26 mouse cellular contexts compared by ENCODE assay signal in the genomic region with DNA sequence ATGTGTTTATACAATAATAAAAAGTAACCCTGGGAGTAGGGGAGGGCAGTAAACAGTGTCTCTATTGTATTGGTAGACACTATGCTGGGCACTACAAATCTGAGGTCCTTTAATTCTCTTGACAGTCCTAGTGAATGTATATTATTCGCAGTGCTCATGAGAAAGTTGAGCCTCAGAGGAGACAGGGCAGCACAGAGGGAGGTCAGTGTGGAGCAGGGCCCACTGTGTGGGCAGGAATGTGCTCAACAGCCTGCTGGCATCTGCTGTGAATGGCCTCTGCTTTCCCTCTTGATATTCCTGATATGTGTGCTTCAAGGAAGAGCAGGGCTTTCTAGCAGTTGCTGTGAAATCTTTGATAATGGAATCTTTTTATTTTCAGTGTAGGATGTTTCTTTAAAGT. TPM values are rescaled to one million over a fixed set of nuclear protein-coding genes. Genes with fewer than 3 reads are reported as not detected.
DNase-seq lines count a peak whose midpoint lies in the region; ATAC-seq lines count a peak whose summit lies in the region.
"Had no signal": no experiment of that assay in that cellular context is flagged by ENCODE, and none has a peak within 500 bp of the region (broad histone marks: within the 10 kb centered on the region; RNA-seq: fewer than 3 reads in every experiment).

No protein-coding gene starts in this region.

- no peak overlapping the region for H3K4me2 ChIP-seq in hindbrain, embryonic 16.5 days (ENCODE audit: low read length)
- no peak overlapping the region for H3K4me2 ChIP-seq in neural tube, embryonic 11.5 days (ENCODE audit: low read depth)
- H3K4me2 ChIP-seq in neural tube, embryonic 15.5 days = no peak overlapping the region
- H3K4me2 ChIP-seq: embryonic facial prominence, embryonic 12.5 days; heart, embryonic 13.5 days; limb, embryonic 13.5 days; liver, embryonic 11.5 days; midbrain, embryonic 12.5 days; stomach, embryonic 15.5 days had no signal

- H3K4me3 ChIP-seq in hindbrain, embryonic 10.5 days = no peak overlapping the region
- H3K4me3 ChIP-seq in hindbrain, embryonic 16.5 days (ENCODE audit: low read length) = no peak overlapping the region
- H3K4me3 ChIP-seq in neural tube, embryonic 11.5 days (ENCODE audit: low read depth, low read length) = no peak overlapping the region
- no peak overlapping the region for H3K4me3 ChIP-seq in neural tube, embryonic 15.5 days (replicated peaks)
- H3K4me3 ChIP-seq: embryonic facial prominence, embryonic 12.5 days; heart, embryonic 13.5 days; limb, embryonic 13.5 days; midbrain, embryonic 12.5 days; stomach, embryonic 15.5 days had no signal

- no peaks in the 10 kb centered on the region for H3K36me3 ChIP-seq in hindbrain, embryonic 10.5 days
- no peaks in the 10 kb centered on the region for H3K36me3 ChIP-seq in hindbrain, embryonic 16.5 days (ENCODE audit: control insufficient read depth, insufficient read depth, low read length)
- H3K36me3 ChIP-seq in neural tube, embryonic 11.5 days (ENCODE audit: control insufficient read depth, insufficient read depth, low read length) = no peaks in the 10 kb centered on the region
- no peaks in the 10 kb centered on the region for H3K36me3 ChIP-seq in neural tube, embryonic 15.5 days
- H3K36me3 ChIP-seq: embryonic facial prominence, embryonic 12.5 days; heart, embryonic 13.5 days; limb, embryonic 13.5 days; midbrain, embryonic 12.5 days; stomach, embryonic 15.5 days had no signal

- no peak overlapping the region for H3K9ac ChIP-seq in hindbrain, embryonic 16.5 days (ENCODE audit: low read depth, low read length)
- H3K9ac ChIP-seq in neural tube, embryonic 11.5 days (ENCODE audit: low read length) = no peak overlapping the region
- H3K9ac ChIP-seq in neural tube, embryonic 15.5 days (replicated peaks) = no peak overlapping the region
- H3K9ac ChIP-seq: embryonic facial prominence, embryonic 12.5 days; heart, embryonic 13.5 days; limb, embryonic 13.5 days; midbrain, embryonic 12.5 days; stomach, embryonic 15.5 days had no signal

- peaks cover 13% of the 10 kb centered on the region for H3K4me1 ChIP-seq in hindbrain, embryonic 10.5 days (replicated peaks)
- H3K4me1 ChIP-seq in hindbrain, embryonic 16.5 days (ENCODE audit: control insufficient read depth, insufficient read depth, low read depth, low read length) = peaks cover 4% of the 10 kb centered on the region; the same call in 1 of the 2 replicates
- H3K4me1 ChIP-seq in neural tube, embryonic 11.5 days (ENCODE audit: control insufficient read depth, insufficient read depth, low read length) = 0 out of 2 replicates have a peak, but pooled peaks cover 19% of the 10 kb centered on the region
- H3K4me1 ChIP-seq in neural tube, embryonic 15.5 days = peaks cover 28% of the 10 kb centered on the region
- H3K4me1 ChIP-seq: embryonic facial prominence, embryonic 12.5 days; stomach, embryonic 15.5 days had no signal

- no peak for DNase-seq in hindbrain, embryonic 10.5 days (ENCODE audit: low spot score)
- DNase-seq in neural tube, embryonic 11.5 days (ENCODE audit: low spot score) = peak; percentile 40
- DNase-seq in mesoderm, embryonic 11.5 days (ENCODE audit: low read depth, low spot score) = peak; percentile 58
- no peak for DNase-seq in right cerebral cortex, adult 2 months (ENCODE audit: low spot score in 2 of 2)
- no peak for DNase-seq in frontal cortex, postnatal 25 days (ENCODE audit: low spot score in 2 of 2)
- DNase-seq: adrenal gland, postnatal 36 days; cerebellum, adult 18-20 months; cerebellum, postnatal 10 days; gastrocnemius, postnatal 10 days; heart, postnatal 10 days; kidney, adult 8-10 months; kidney, postnatal 4 days; right cerebral cortex, postnatal 14 days; thymus, postnatal 14 days had no signal

- H3K27me3 ChIP-seq in hindbrain, embryonic 10.5 days (ENCODE audit: insufficient read depth, poor library complexity, severe bottlenecking) = no peaks in the 10 kb centered on the region
- no peaks in the 10 kb centered on the region for H3K27me3 ChIP-seq in hindbrain, embryonic 16.5 days (replicated peaks; ENCODE audit: control insufficient read depth, insufficient read depth, low read length)
- no peaks in the 10 kb centered on the region for H3K27me3 ChIP-seq in neural tube, embryonic 11.5 days (ENCODE audit: control insufficient read depth, insufficient read depth, low read length)
- no peaks in the 10 kb centered on the region for H3K27me3 ChIP-seq in neural tube, embryonic 15.5 days (replicated peaks)
- H3K27me3 ChIP-seq: embryonic facial prominence, embryonic 12.5 days; heart, embryonic 13.5 days; limb, embryonic 13.5 days; midbrain, embryonic 12.5 days; stomach, embryonic 15.5 days had no signal

- WGBS in hindbrain, embryonic 10.5 days = 21% methylated on average over 1 of the region's 1 CpGs
- 6% methylated on average over 1 of the region's 1 CpGs for WGBS in hindbrain, embryonic 16.5 days
- WGBS in neural tube, embryonic 11.5 days = 15% methylated on average over 1 of the region's 1 CpGs
- 13% methylated on average over 1 of the region's 1 CpGs for WGBS in neural tube, embryonic 15.5 days

- ATAC-seq in hindbrain, embryonic 16.5 days = no peak; the same call in 1 of the 2 replicates
- ATAC-seq in neural tube, embryonic 11.5 days (ENCODE audit: insufficient read depth, low FRiP score, low TSS enrichment) = peak; percentile 77
- ATAC-seq in neural tube, embryonic 15.5 days (ENCODE audit: low FRiP score) = no peak; the same call in 1 of the 2 replicates
- ATAC-seq: CD4-positive, CD25-positive, alpha-beta regulatory T cell, adult 4 months; forebrain, embryonic 16.5 days; intestine, embryonic 16.5 days had no signal

- no peaks in the 10 kb centered on the region for H3K9me3 ChIP-seq in hindbrain, embryonic 10.5 days
- H3K9me3 ChIP-seq in hindbrain, embryonic 16.5 days (ENCODE audit: control insufficient read depth, low read length) = no peaks in the 10 kb centered on the region
- H3K9me3 ChIP-seq in neural tube, embryonic 11.5 days (ENCODE audit: control insufficient read depth, low read length) = no peaks in the 10 kb centered on the region
- H3K9me3 ChIP-seq in neural tube, embryonic 15.5 days (replicated peaks) = no peaks in the 10 kb centered on the region
- H3K9me3 ChIP-seq: embryonic facial prominence, embryonic 12.5 days; heart, embryonic 13.5 days; limb, embryonic 13.5 days; midbrain, embryonic 12.5 days; stomach, embryonic 15.5 days had no signal

- peak overlapping the region; percentile 30; the same call in 1 of the 2 replicates for H3K27ac ChIP-seq in hindbrain, embryonic 10.5 days
- H3K27ac ChIP-seq in hindbrain, embryonic 16.5 days (ENCODE audit: low read depth, low read length) = no peak overlapping the region
- peak overlapping the region; percentile 40; the same call in 1 of the 2 replicates for H3K27ac ChIP-seq in neural tube, embryonic 11.5 days (ENCODE audit: low read depth, low read length)
- no peak overlapping the region for H3K27ac ChIP-seq in neural tube, embryonic 15.5 days (replicated peaks)
- H3K27ac ChIP-seq: embryonic facial prominence, embryonic 12.5 days; heart, embryonic 13.5 days; kidney, postnatal 0 days; limb, embryonic 13.5 days; midbrain, embryonic 12.5 days; stomach, embryonic 15.5 days had no signal

RNA-seq across cellular contexts. Expression of a gene that starts 52.2 kb away (rescaled TPM):
- polyA plus RNA-seq in hindbrain, embryonic 10.5 days (2016; fragmentation: Nextera tagmentation; extraction: Ambion mirVana) = 12.5 and 19.2 TPM in 2 replicates
- polyA plus RNA-seq in hindbrain, embryonic 16.5 days (2015; fragmentation: Nextera tagmentation; extraction: Ambion mirVana) = 48.6 and 49.6 TPM in 2 replicates
- polyA plus RNA-seq in neural tube, embryonic 11.5 days (2014; fragmentation: Nextera tagmentation; extraction: Ambion mirVana) = 27.0 and 28.7 TPM in 2 replicates
- 42.9 and 43.3 TPM in 2 replicates for polyA plus RNA-seq in neural tube, embryonic 15.5 days (2015; fragmentation: Nextera tagmentation; extraction: Ambion mirVana)

Comparison
In these comparisons a context has a peak if more than half of its experiments do, and no peak if none do; other contexts are left out.
1. H3K27ac ChIP-seq: peak in hindbrain, embryonic 10.5 days (single experiment) and neural tube, embryonic 11.5 days (single experiment); none in hindbrain, embryonic 16.5 days (single experiment) and neural tube, embryonic 15.5 days (single experiment).
2. DNase-seq: peak in neural tube, embryonic 11.5 days (single experiment) and mesoderm, embryonic 11.5 days (single experiment); none in hindbrain, embryonic 10.5 days (single experiment), right cerebral cortex, adult 2 months (0 of 2) and frontal cortex, postnatal 25 days (0 of 2).